Mouse (Mus musculus) erythroblast, embryonic 14.5 days (primary cell): ENCODE measurements around the gene Axin2.

ENCODE experiments used
- GATA1 ChIP-seq: IDR thresholded peaks from 2 replicates; pipeline ENCODE4 v1.6.1; 2012; ENCODE audit warnings: low read length, inconsistent platforms, mixed read lengths
- TAL1 ChIP-seq: IDR thresholded peaks from 3 replicates; pipeline ENCODE4 v1.6.1; 2012; ENCODE audit warnings: low read length, inconsistent platforms, mixed read lengths

DNA sequence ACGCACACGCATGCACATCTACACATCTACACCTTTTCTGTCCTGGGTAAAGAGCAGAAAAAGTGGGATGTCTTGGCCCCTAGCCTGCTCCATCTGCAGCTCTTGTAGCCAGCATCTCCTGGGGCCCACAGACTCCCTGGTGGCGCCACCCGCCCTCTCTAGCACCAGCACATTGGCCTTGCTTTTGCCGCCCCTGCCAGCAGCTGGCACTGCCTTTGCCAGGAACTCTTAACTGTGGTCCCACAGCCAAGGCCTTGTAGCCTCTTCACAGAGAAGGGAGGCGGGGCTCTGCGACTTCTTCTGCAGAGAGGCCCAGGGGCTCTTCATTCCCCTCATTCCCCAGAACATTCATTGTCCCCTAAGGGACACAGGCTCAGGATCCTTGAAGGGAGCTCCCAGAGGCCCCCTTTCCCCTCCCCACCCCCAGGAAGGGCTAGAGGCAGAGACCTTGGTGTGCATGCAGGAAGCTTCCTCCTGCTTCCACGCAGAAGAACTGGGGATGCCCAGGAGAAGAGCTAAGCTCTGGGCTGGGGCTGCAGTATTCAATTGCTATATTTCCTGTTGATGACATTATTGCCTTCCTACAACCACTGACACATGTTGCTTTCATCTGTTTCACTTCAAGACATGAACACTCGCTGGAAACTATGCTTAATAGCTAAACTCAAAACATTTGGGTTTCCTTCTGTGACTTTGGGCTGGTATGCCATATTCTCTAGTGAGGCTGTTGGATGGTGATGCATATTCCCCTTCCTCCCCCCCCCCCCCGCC, 19.2 kb upstream of the Axin2 start:
- TF ChIP-seq GATA1 = no peak
- TF ChIP-seq TAL1 = no peak
